Mouse (Mus musculus) macrophage (primary cell): ENCODE results near the gene Kdelr3. TPM values are rescaled to one million over a fixed set of nuclear protein-coding genes. Genes with fewer than 3 reads are reported as not detected.

Source experiments
- H3K27ac ChIP-seq: fragments of 350-480 bp; formaldehyde crosslinking; 2 replicates; pipeline ENCODE4 v1.9.0; 2021
- H3K36me3 ChIP-seq: fragments of 350-480 bp; formaldehyde crosslinking; 2 replicates; pipeline ENCODE4 v1.9.0; 2021; ENCODE audit errors: inconsistent target
- H3K4me3 ChIP-seq: fragments of 350-480 bp; formaldehyde crosslinking; 2 replicates; pipeline ENCODE4 v1.9.0; 2021; ENCODE audit errors: inconsistent target
- H3K79me2 ChIP-seq: fragments of 350-480 bp; formaldehyde crosslinking; 2 replicates; pipeline ENCODE4 v1.9.0; 2021; ENCODE audit errors: inconsistent target
- WGBS: methylation state at CpG from one replicate; pipeline ENCODE4 v1.1.7; 2026; ENCODE audit warnings: inconsistent platforms; ENCODE audit not compliant: missing documents; 5-methylcytosine and 5-hydroxymethylcytosine counted together
- polyA plus RNA-seq: library from polyadenylated mRNA; stranded (reverse); fragments of 250-400 nt; gene quantifications from 3 replicates; pipeline ENCODE4 v1.2.4, GENCODE M21; 2018; ENCODE audit warnings: inconsistent platforms

Gene Kdelr3
- polyA plus RNA-seq, 1 experiment from 2014 or later: not detected

DNA sequence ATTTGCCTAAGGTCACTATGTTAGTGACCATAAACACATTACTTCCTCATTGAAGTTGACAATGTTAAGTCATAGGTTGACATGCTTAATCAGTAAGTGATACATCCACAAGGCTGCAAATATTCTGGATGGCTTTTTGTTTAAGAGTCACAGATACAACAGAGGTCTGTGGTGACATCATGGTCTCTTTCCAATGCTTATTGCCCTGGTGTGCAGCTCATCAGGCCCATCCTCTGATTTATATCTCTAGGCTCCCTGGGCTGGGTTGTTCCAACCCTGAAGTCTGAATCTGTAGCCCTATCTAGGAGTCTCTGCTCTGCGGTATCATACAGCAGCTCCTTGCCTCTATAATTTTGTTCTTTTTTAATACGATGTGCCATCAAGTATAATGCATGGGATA lies 60.7 kb downstream of the Kdelr3 start:
- WGBS: 100% methylated on average over 2 of the region's 2 CpGs

More for the DNA sequence above, 60.7 kb downstream of the Kdelr3 start:
- H3K36me3 ChIP-seq: no peaks in the 10 kb centered on the region
- no peak overlapping the region for H3K4me3 ChIP-seq
- no peak overlapping the region for H3K27ac ChIP-seq
- no peaks in the 10 kb centered on the region for H3K79me2 ChIP-seq

Other genes with a start within 250 kb of the Kdelr3 start
- gene Baiap2l2, start 230.9 kb upstream of the Kdelr3 start, polyA plus RNA-seq: not detected in 3 replicates
- 4.5 to 6.8 TPM (median 5.8 TPM) in 3 replicates for gene Pla2g6, start 188.0 kb upstream of the Kdelr3 start, polyA plus RNA-seq
- 0.80 to 4.1 TPM (median 1.8 TPM) in 3 replicates for gene Maff, start 169.8 kb upstream of the Kdelr3 start, polyA plus RNA-seq
- gene Tmem184b, start 112.8 kb upstream of the Kdelr3 start, polyA plus RNA-seq: 40.4 to 55.8 TPM (median 48.1 TPM) in 3 replicates
- gene Csnk1e, start 60.8 kb upstream of the Kdelr3 start, polyA plus RNA-seq: 18.1 to 38.8 TPM (median 37.6 TPM) in 3 replicates
- not detected in 3 replicates for gene Kcnj4, start 11.2 kb upstream of the Kdelr3 start, polyA plus RNA-seq
- gene Ddx17, start 30.3 kb downstream of the Kdelr3 start, polyA plus RNA-seq: 83.2 to 165 TPM (median 122 TPM) in 3 replicates
- not detected in 3 replicates for gene Dmc1, start 88.7 kb downstream of the Kdelr3 start, polyA plus RNA-seq
- 0.34 to 1.0 TPM in 2 of 3 replicates, not detected in the other for gene Fam227a, start 142.5 kb downstream of the Kdelr3 start, polyA plus RNA-seq
- 11.0 to 24.8 TPM (median 14.4 TPM) in 3 replicates for gene Cby1, start 142.8 kb downstream of the Kdelr3 start, polyA plus RNA-seq
- 71.6 to 131 TPM (median 97.1 TPM) in 3 replicates for gene Tomm22, start 154.4 kb downstream of the Kdelr3 start, polyA plus RNA-seq
- gene Josd1, start 171.5 kb downstream of the Kdelr3 start, polyA plus RNA-seq: 13.3 to 18.4 TPM (median 16.8 TPM) in 3 replicates
- gene Gtpbp1, start 174.4 kb downstream of the Kdelr3 start, polyA plus RNA-seq: 18.0 to 29.2 TPM (median 22.4 TPM) in 3 replicates
- gene Sun2, start 226.1 kb downstream of the Kdelr3 start, polyA plus RNA-seq: 29.8 to 44.7 TPM (median 30.4 TPM) in 3 replicates